Mouse (Mus musculus): Measurements from ENCODE around the gene Wipi1. TPM values are rescaled to one million over a fixed set of nuclear protein-coding genes. Genes with fewer than 3 reads are reported as not detected.

Wipi1 gene
- polyA plus RNA-seq, 1 experiment from 2014 or later = 23.3 TPM

DNA sequence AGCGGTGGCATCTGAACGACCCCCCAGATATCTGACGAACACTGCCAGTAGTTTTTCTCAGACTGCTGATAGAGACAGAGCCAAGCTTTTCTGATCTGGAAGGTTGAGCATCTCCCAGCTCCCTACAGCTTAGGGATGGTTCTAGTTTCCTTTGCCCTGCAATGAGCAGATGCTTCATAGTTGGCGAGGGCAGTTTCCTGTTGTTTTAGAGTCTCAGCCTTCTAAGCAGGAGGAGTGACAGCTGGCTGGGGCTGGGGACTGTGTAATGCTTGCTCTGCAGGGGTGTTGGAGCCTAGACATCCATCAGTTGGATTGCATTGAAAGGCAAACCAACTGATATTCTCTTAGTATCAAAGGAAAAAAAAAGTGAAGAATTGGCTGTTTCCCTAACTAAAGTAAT, 81.7 kb downstream of the Wipi1 start:
- H3K9ac ChIP-seq (ENCODE audit: low read length) = no peak overlapping the region
- no peak overlapping the region for H3K4me3 ChIP-seq (ENCODE audit: low read depth, low read length)
- H3K27me3 ChIP-seq (ENCODE audit: control insufficient read depth, insufficient read depth, low read length) = no peaks in the 10 kb centered on the region
- H3K9me3 ChIP-seq (ENCODE audit: control insufficient read depth, low read length) = no peaks in the 10 kb centered on the region
- no peaks in the 10 kb centered on the region for H3K4me1 ChIP-seq (ENCODE audit: control insufficient read depth, insufficient read depth, low read length)
- WGBS = 82% methylated on average over 4 of the region's 4 CpGs
- DNase-seq (ENCODE audit: low spot score) (no peak), ATAC-seq (ENCODE audit: insufficient number of reproducible peaks, low FRiP score, low TSS enrichment, low read depth) (no peak)
- no peak overlapping the region for H3K27ac ChIP-seq (replicated peaks; ENCODE audit: low read depth, low read length)
- no peak overlapping the region for H3K4me2 ChIP-seq (ENCODE audit: low read depth, severe bottlenecking)
- no peaks in the 10 kb centered on the region for H3K36me3 ChIP-seq (ENCODE audit: control insufficient read depth, insufficient read depth, low read length)

DNA sequence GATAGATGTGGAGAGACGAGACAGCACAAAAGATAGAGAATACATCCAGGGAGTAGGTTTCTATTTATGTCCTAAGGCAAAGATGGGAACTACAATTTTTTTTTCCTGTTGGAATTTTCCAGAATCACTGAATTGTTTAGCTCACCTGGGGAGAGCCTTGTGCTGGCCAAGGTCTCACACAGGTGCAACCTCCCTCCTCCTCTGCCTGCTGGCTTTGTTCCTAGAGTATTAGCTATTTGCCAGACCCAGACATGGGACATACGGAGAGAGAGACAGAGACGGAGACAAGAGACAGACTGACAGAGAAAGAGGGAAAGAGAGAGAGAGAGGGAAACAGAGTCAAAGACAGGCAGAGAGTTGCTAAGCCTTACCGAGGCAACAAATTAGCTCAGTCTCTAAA, 86.2 kb downstream of the Wipi1 start:
- Histone ChIP-seq H3K9me3 (ENCODE audit: control insufficient read depth, low read length) (no peaks in the 10 kb centered on the region), H3K9ac (ENCODE audit: low read length) (no peak overlapping the region), H3K27ac (replicated peaks; ENCODE audit: low read depth, low read length) (no peak overlapping the region), H3K4me2 (ENCODE audit: low read depth, severe bottlenecking) (no peak overlapping the region), H3K4me3 (ENCODE audit: low read depth, low read length) (no peak overlapping the region), H3K27me3 (ENCODE audit: control insufficient read depth, insufficient read depth, low read length) (no peaks in the 10 kb centered on the region), H3K36me3 (ENCODE audit: control insufficient read depth, insufficient read depth, low read length) (no peaks in the 10 kb centered on the region), H3K4me1 (ENCODE audit: control insufficient read depth, insufficient read depth, low read length) (no peaks in the 10 kb centered on the region)
- 94% methylated on average over 4 of the region's 4 CpGs for WGBS
- no peak for DNase-seq (ENCODE audit: low spot score)
- no peak for ATAC-seq (ENCODE audit: insufficient number of reproducible peaks, low FRiP score, low TSS enrichment, low read depth)

DNA sequence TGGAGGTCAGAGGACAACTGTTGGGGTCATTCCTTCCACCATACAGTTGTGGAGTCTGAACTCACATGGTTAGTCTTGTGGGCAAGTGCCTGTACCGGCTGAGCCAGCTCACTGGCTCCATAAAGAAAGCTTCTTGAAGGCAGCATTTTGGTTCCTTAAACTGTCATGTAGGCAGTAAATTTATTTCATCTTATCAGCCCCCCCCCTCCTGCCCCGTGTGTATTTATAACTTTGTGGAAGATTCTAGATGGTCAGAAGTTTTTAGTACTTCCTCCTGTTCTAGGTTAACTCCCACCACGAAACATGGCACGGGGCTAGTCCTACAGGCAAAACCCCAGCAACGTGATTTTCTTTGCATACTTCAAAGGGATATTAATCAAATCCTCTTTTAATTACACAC, 86.9 kb downstream of the Wipi1 start:
- no peak for DNase-seq (ENCODE audit: low spot score)
- 88% methylated on average over 5 of the region's 5 CpGs for WGBS
- H3K9me3 ChIP-seq (ENCODE audit: control insufficient read depth, low read length) = no peaks in the 10 kb centered on the region
- ATAC-seq (ENCODE audit: insufficient number of reproducible peaks, low FRiP score, low TSS enrichment, low read depth) = no peak
- H3K4me3 ChIP-seq (ENCODE audit: low read depth, low read length) = no peak overlapping the region
- H3K4me2 ChIP-seq (ENCODE audit: low read depth, severe bottlenecking) = no peak overlapping the region
- no peaks in the 10 kb centered on the region for H3K27me3 ChIP-seq (ENCODE audit: control insufficient read depth, insufficient read depth, low read length)
- H3K9ac ChIP-seq (ENCODE audit: low read length) = no peak overlapping the region
- H3K4me1 ChIP-seq (ENCODE audit: control insufficient read depth, insufficient read depth, low read length) = no peaks in the 10 kb centered on the region
- no peaks in the 10 kb centered on the region for H3K36me3 ChIP-seq (ENCODE audit: control insufficient read depth, insufficient read depth, low read length)
- H3K27ac ChIP-seq (replicated peaks; ENCODE audit: low read depth, low read length) = no peak overlapping the region

Other genes with a start within 250 kb of the Wipi1 start
- 25.4 and 27.5 TPM in 2 replicates for gene Gna13, start 249.1 kb downstream of the Wipi1 start, polyA plus RNA-seq (2014; fragmentation: Nextera tagmentation; extraction: Ambion mirVana)
- not detected in 2 replicates for gene 9930022D16Rik, start 198.1 kb downstream of the Wipi1 start, polyA plus RNA-seq (2014; fragmentation: Nextera tagmentation; extraction: Ambion mirVana)
- gene Amz2, start 186.0 kb downstream of the Wipi1 start, polyA plus RNA-seq (2014; fragmentation: Nextera tagmentation; extraction: Ambion mirVana) = 44.8 and 50.1 TPM in 2 replicates
- gene Arsg, start 138.6 kb downstream of the Wipi1 start, polyA plus RNA-seq (2014; fragmentation: Nextera tagmentation; extraction: Ambion mirVana) = 1.6 and 2.2 TPM in 2 replicates
- gene Slc16a6, start 138.4 kb downstream of the Wipi1 start, polyA plus RNA-seq (2014; fragmentation: Nextera tagmentation; extraction: Ambion mirVana) = 2.9 and 3.6 TPM in 2 replicates
- 384 and 394 TPM in 2 replicates for gene Prkar1a, start 37.4 kb upstream of the Wipi1 start, polyA plus RNA-seq (2014; fragmentation: Nextera tagmentation; extraction: Ambion mirVana)
- 0.16 and 0.37 TPM in 2 replicates for gene Fam20a, start 110.3 kb upstream of the Wipi1 start, polyA plus RNA-seq (2014; fragmentation: Nextera tagmentation; extraction: Ambion mirVana)
- gene 1700012B07Rik, start 216.1 kb upstream of the Wipi1 start, polyA plus RNA-seq (2014; fragmentation: Nextera tagmentation; extraction: Ambion mirVana) = not detected in 2 replicates

Measured in limb, embryonic 11.5 days (tissue).